Mouse (Mus musculus) splenic B cell, adult 2 months (primary cell): Measurements from ENCODE around the gene Pp2d1.

Source experiments
- DNase-seq: peaks from one replicate; pipeline ENCODE4 v3.0.0-alpha.2; 2011; ENCODE audit warnings: low read depth, low spot score
- H3K27me3 ChIP-seq: 2 replicates; pipeline ENCODE4 v1.6.1; 2012; ENCODE audit warnings: mild to moderate bottlenecking, low read length, moderate library complexity, mixed read lengths; ENCODE audit not compliant: control insufficient read depth, poor library complexity, insufficient read depth, severe bottlenecking
- H3K36me3 ChIP-seq: 2 replicates; pipeline ENCODE4 v1.6.1; 2012; ENCODE audit warnings: mild to moderate bottlenecking, low read length, moderate library complexity, mixed read lengths; ENCODE audit not compliant: control insufficient read depth, poor library complexity, insufficient read depth, severe bottlenecking

Gene Pp2d1

DNA sequence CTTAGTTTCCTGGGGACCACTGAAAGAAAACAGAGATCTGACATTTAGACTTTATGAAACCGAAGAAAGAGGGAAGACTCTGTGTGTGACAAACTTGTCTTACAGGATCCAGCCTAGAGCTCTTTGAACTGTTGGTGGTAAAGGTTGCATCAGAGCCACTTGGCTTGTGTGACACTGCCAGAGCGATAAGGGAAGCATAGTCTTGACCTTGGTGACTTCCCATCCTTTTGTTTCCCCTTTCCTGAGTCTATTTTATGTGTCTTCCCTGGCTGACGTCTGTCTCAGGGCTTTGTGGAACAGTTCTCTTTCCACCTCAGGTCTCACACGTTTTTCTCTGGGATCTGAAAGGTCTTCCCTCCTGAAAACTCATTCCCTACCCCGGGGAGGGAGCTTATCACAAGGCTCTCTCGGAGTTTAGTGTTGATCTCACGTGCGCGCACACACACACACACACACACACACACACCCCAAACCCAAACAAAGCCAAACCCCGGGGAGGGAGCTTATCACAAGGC lies 31.2 kb upstream of the Pp2d1 start:
- H3K36me3 ChIP-seq: no peaks in the 10 kb centered on the region
- DNase-seq: peak; percentile 22
- no peaks in the 10 kb centered on the region for H3K27me3 ChIP-seq

DNA sequence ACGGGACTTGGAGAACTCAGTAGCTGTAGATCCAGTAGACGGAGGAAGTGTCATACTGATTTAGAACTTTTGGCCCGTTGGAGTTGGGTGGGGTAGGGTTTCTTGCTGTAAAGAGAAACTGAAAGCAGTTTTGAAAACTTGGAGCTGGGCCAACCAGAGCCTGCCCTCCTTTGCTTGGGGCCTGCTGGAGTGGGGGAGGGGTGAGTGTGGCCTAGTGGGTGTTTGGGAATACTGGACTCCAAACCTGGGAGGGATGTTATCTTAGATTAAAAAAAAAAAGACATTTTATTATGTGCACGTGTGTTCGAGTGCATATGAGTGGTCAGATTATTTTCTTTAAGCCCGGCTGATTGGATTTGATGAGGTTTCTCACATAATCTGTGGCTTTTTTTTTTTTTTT lies 30.6 kb upstream of the Pp2d1 start:
- Histone ChIP-seq H3K27me3 (no peaks in the 10 kb centered on the region), H3K36me3 (no peaks in the 10 kb centered on the region)
- DNase-seq: peak; percentile 77

DNA sequence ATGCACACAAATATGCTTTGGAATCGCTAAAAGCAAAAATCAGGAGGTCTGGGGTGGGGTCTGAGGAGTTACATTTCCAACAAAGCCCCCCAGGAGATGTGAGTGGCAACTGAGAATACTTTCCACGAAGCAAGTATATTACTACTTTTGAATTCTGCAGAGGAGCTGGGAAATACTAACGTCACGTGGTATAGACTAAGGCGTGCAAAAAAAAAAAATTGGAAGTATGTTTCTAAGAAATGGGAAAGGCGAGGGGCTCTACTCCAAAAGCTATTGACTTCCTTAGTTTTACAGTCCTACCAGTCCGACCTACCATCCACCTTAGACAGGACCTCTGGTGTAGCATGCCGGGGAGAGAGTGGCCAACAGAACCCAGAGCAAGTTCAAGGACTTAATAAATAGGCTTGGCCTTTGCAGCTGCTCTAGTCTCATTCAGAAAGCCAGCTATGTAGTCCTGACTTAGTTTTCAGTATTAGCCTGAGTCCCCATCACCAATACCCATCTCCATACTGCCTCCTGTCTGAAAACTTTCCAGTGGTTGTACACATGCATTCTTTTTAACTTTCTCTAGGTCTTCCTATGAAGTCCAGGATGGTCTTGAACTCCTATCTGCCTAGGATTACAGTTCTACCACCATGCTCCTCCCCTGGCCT lies 29.6 kb upstream of the Pp2d1 start:
- Histone ChIP-seq H3K36me3 (no peaks in the 10 kb centered on the region), H3K27me3 (no peaks in the 10 kb centered on the region)
- peak; percentile 7 for DNase-seq

DNA sequence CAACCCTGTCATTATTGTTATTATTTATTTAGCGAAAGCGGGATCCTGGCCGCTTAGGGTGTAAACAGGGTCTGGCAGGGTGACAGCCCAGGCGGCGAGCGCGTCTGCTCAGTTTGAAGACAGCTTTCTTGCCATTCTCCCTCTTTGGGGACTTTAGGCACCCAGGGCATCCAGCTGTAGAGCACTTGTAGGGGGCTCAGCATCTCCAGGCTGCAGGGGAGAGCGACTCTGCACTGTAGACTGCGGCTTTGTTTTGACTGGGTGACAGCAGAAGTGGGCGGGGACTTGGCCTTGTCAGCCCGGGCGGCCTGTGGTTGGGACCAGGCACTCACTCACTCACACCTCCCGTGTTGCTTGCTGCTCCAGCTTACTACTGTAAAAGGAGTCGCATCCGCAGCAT lies 28.9 kb upstream of the Pp2d1 start:
- H3K27me3 ChIP-seq: no peaks in the 10 kb centered on the region
- peak; percentile 82 for DNase-seq
- no peaks in the 10 kb centered on the region for H3K36me3 ChIP-seq

DNA sequence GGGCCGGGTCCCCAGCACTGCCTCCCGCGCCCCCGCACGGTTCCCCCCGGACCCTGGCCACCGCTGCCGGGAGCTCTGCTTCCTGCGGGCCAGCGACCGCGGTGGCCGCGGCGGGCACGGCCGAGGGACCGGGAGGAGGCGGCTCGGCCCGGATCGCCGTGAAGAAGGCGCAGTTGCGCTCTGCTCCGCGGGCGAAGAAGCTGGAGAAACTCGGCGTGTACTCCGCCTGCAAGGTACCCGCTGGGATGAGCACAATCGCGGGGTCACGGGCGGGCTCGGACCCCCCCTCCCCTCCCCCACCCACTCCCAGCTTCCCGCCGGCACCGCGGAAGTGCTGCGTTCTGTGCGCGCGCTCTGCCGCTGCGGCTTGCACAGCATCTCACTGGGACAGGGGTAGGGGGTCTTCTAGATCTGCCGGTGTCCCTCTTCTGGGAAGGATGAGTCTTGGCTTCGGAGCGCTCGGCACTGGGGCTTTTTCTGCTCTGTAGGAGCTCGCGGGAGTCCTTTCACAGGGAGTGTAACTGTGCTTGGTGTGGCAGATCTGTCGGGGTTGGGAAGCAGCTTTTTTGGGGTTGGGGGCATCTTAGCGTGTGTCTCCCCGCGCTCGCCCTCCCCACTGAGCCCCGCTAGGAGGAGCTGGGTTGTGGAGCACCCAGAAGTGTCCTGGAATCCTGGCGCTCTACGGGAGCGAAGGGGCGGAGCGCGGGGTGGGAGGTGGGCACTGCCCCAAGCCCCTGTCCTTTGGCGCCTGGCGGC lies 28.3 kb upstream of the Pp2d1 start:
- DNase-seq: peak; percentile 45
- Histone ChIP-seq H3K27me3 (no peaks in the 10 kb centered on the region), H3K36me3 (no peaks in the 10 kb centered on the region)

DNA sequence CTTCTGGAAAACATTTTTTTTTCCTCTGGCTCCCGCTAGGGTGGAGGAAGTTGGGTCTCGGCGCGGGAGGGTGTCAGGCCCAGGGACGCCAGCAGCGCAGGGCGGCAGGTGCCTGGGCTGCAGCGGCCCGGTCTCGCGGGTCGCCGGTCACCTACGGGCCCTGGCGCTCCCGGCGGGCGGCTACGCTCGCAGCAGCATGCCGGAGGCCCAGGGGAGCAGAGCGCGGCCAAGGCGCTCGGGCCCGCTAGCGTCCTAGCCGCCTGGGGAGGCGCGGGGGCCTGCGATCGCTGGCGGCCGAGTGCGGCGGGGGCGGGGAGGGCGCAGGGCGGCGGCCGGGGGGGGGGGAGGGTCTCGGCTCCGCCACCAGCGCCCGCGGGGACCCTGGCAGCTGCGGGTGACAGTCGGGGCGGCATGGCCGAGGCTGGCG lies 27.7 kb upstream of the Pp2d1 start:
- Histone ChIP-seq H3K27me3 (no peaks in the 10 kb centered on the region), H3K36me3 (no peaks in the 10 kb centered on the region)
- DNase-seq: peak; percentile 78

DNA sequence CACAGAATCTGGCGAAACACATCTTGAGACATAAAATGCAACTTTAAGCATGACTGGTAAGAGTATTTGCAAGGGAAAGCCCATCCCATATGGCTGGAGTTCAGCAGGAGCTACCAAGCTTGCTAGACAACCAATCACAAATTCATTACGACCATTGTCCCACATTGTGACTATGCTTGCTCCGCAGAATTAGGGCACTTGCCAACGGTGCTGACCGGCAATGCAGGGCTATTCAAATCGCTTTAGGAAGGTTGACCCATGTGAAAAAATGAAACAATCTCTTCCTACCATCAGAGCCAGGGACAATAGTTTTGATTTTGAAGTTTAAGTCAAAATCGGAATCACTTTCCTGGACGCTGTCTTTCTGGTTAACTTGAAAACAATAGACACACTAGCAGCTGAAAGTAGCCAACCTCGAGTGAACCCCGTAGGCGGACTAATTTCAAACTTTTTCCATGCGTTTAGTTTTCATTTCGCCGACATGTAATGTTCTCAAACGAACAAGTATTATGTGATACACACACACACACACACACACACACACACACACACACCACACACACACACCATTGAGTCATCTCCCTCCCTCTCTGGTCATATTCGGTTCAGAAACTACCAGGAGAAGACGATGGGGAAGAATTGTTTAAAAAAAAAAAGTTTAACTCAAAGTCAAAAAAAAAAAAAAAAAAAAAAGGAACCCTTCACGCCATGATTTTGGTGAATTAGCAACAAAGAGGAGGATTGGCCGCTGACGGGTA lies 27.1 kb upstream of the Pp2d1 start, which contains the start of gene Kat2b:
TSS of gene Kat2b (plus strand) at position 701 of the 758 bp plus-strand sequence.
- peak; percentile 51 for DNase-seq
- Histone ChIP-seq H3K27me3 (no peaks in the 10 kb centered on the region), H3K36me3 (no peaks in the 10 kb centered on the region)

DNA sequence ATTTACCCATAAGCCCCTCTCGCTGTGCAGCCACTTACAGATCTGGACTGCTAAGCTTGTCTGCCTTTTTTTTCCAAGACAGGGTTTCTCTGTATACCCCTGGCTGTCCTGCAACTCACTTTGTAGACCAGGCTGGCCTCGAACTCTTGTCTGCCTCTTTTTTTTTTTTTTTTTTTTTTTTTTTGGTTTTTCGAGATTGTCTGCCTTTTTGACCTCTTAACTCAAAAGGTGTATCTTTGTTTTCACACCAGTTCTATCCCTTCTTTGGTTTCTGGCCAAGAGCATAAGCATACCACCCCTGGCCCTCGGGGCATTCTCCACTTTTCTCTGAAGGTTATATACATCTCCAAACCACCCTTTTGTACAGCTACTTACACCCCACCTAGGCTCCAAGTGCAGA lies 25.6 kb upstream of the Pp2d1 start:
- no peaks in the 10 kb centered on the region for H3K27me3 ChIP-seq
- no peaks in the 10 kb centered on the region for H3K36me3 ChIP-seq
- no peak for DNase-seq

DNA sequence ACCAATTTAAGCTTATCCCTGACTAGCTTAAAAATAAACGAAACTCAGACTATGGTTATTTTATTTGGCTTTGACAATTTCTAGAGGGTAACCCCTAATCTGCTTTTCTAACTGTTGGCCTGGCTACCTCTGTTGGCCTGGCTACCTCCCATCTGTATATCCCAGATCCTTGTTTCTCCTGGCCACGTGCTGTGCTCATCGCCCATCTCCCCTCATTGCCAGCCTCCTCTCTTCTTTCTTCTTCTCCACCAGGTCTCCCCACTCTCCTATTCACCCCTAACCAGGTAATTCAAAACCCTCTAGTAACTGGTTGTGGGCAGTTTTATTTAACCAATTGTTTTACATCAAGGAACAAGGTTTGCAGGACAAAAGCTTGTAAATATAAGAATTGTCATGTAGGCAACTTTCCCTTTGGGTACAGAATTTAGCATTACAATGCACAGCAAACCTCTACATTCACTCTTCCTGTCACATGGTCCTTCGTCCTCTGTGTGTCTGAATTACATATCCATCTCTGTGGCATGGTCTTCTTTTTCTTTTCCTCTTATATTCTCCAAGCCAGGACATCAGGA lies 22.3 kb upstream of the Pp2d1 start:
- DNase-seq: no peak
- Histone ChIP-seq H3K27me3 (no peaks in the 10 kb centered on the region), H3K36me3 (no peaks in the 10 kb centered on the region)

DNA sequence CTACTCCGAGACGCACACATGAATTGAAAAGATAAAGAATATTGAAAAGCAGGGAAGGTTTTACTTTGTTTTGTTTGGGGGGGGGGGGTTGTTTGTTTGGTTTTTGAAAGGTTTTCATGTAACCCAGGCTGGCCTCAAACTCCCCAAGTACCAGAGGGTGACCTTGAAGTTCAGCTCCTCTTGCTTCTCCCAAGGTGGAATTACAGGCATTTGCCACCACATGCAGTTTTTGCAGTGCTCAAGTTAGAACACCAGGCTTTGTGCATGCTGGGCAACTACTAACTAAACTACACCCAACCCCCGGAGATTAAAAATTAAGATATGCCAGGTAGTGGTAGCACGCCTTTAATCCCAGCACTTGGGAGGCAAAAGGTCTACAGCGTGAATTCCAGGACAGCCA lies 20.4 kb upstream of the Pp2d1 start:
- Histone ChIP-seq H3K27me3 (no peaks in the 10 kb centered on the region), H3K36me3 (no peaks in the 10 kb centered on the region)
- no peak for DNase-seq

DNA sequence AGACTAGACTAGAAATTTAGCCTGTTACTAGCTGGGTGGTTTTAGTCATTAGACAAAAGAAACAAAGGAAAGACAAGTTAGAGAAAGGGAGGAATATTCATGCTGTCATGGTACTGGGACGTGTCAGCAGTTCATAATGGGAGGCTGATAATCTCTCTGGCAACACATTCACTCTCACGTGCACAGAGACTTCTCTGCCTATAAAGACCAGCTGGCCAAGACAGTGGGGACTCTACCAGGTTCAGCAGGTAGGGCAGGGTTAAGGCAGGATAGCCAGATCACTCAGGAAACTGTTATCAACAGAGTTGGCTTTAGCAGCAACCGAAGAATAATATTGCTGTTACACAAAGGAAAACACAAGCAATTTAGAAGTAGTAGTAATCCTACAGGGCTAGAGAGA lies 18.2 kb upstream of the Pp2d1 start:
- Histone ChIP-seq H3K36me3 (no peaks in the 10 kb centered on the region), H3K27me3 (no peaks in the 10 kb centered on the region)
- DNase-seq: no peak

DNA sequence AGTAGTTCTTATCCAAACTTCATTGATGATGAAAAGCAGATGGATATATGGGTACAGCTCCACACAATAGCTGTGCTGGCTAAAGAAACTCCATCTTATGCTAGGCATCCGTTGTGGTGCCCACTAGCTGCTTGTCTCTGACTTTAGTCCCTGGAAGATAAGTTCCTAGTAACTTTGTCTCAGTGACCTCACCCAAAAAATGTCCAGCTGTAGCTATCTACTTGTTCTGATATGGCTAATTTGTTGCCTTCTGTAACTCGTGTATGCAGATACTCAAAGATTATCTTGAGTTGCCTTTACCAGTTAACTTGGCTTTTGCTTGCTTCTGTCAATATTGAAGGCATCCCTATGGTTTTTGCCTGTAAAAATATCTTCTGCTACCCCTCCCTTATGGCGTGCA lies 15.6 kb upstream of the Pp2d1 start:
- DNase-seq: no peak
- H3K27me3 ChIP-seq: no peaks in the 10 kb centered on the region
- H3K36me3 ChIP-seq: no peaks in the 10 kb centered on the region

DNA sequence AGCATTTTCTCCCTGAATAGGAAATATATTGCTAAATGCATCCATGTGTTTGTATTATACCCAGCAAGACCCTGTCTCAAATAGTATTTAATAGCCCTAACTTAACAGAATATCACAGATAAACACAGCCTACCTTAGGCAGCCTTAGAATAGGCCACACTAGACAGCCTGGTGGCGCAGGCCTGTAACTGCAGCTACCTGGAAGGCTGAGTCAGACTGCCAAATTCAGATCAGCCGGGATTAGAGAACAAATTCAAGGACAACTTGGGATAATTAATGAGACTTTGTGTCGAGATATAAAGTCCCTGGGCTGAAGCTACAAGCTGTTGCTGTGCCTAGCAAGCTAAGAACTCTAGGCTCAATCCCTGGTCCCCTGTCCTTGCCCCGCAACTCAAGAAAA lies 14.8 kb upstream of the Pp2d1 start:
- no peaks in the 10 kb centered on the region for H3K27me3 ChIP-seq
- DNase-seq: peak; percentile 27
- H3K36me3 ChIP-seq: no peaks in the 10 kb centered on the region

DNA sequence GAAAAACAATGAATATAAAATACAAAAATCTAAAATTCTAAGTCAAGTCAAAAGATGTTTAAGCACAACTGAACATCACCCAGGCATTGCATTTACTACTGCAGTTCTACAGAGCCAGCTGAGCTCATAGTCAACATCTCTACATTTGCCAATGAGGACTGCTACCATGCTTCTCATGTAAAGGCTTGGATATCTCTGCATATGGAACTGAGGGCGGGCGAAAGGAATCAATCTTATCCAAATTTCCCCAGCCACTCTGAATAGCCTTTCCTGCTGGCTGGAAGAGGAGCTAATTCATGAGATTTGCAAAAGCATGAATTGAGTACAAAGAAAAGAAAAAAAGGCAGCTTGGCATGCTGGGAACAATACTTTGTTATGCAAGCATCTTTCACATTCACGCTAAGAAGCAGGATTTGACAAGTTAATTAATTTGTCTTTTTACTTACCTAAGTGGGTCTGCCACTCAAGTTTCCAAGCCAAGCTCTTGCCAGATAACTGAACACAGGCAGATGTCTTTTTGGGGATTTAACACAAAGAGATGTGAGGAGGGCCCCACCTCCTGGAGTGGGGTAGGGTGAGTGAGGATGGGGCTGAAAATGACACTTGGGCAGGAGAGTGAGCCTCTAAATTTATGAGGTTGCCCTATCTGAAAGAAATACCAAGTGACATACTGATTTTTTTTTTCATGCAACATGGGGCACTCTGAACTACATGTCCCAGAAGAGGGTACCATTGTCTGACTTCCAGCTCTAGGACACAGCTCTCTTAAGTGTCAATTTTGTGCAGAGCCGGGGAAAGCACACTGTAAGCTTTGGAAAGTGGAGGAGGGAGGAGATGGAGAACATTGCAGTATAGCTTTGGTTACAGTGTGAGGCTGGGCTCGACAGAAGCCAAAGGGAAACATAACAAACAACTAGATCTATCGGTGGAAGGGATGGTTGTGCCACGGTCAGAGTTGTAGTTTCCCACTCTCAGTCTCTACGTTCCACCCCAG lies 12.4 kb upstream of the Pp2d1 start:
- DNase-seq: no peak
- no peaks in the 10 kb centered on the region for H3K36me3 ChIP-seq

More for the DNA sequence above, 12.4 kb upstream of the Pp2d1 start:
- no peaks in the 10 kb centered on the region for H3K27me3 ChIP-seq
